Mouse (Mus musculus) liver, embryonic 11.5 days (tissue): ENCODE measurements around the gene Zfp30. TPM values are rescaled to one million over a fixed set of nuclear protein-coding genes. Genes with fewer than 3 reads are reported as not detected.

ENCODE experiments used
- microRNA counts: library from miRNA; unstranded; fragments of <30 nt; microRNA quantifications from one replicate; lab custom pipeline; 2015
- microRNA-seq: library from miRNA; unstranded; fragments of <30 nt; microRNA quantifications from one replicate; pipeline ENCODE4, GENCODE M21; 2017; ENCODE audit warnings: borderline number of aligned reads
- polyA plus RNA-seq: library from polyadenylated mRNA; unstranded; fragments of >200 nt; fragmentation: Nextera tagmentation; extraction: Ambion mirVana; gene quantifications from 2 replicates; pipeline ENCODE4 v1.2.1, GENCODE M21; 2014

Zfp30 gene
- polyA plus RNA-seq, 1 experiment from 2014 or later = 2.4 TPM

MicroRNAs encoded within 50 kb of the gene (microRNA counts, 519-probe panel; counts per million panel counts)
- microRNA mmu-miR-1964 (lab: Ali Mortazavi, UCI) = not detected

Small RNAs within 50 kb of the gene (microRNA-seq; reads per million reads assigned to microRNA genes)
- gene Mir1964 = 6.7 reads per million, percentile 17 among the genes with 10 or more reads in this experiment

Other genes starting within 250 kb of the Zfp30 start
- gene Catsperg2, start 57.0 kb upstream of the Zfp30 start, polyA plus RNA-seq = not detected in 2 replicates
- 9.6 and 10.2 TPM in 2 replicates for gene Zfp84, start 15.4 kb upstream of the Zfp30 start, polyA plus RNA-seq
- gene Zfp790, start 32.1 kb downstream of the Zfp30 start, polyA plus RNA-seq = 9.0 and 10.0 TPM in 2 replicates
- 3.9 TPM in 2 replicates for gene Zfp940, start 69.7 kb downstream of the Zfp30 start, polyA plus RNA-seq
- gene Zfp420, start 76.0 kb downstream of the Zfp30 start, polyA plus RNA-seq = 3.9 and 5.7 TPM in 2 replicates
- 4.9 and 5.8 TPM in 2 replicates for gene Zfp27, start 122.6 kb downstream of the Zfp30 start, polyA plus RNA-seq
- gene Zfp383, start 124.2 kb downstream of the Zfp30 start, polyA plus RNA-seq = 2.2 and 2.3 TPM in 2 replicates
- gene Zfp74, start 170.1 kb downstream of the Zfp30 start, polyA plus RNA-seq = 6.7 and 7.0 TPM in 2 replicates
- 23.6 and 25.3 TPM in 2 replicates for gene Zfp568, start 200.0 kb downstream of the Zfp30 start, polyA plus RNA-seq